Mouse (Mus musculus) limb, embryonic 13.5 days (tissue): ENCODE results near the gene Dhdds. TPM values are rescaled to one million over a fixed set of nuclear protein-coding genes. Genes with fewer than 3 reads are reported as not detected.

Experiments used
- ATAC-seq: fragments of 200-750 bp; cut with Nextera tagmentation; 2 replicates; pipeline ENCODE4 v1.8.0; 2017; ENCODE audit warnings: low read depth, moderate number of reproducible peaks, moderate TSS enrichment; ENCODE audit not compliant: low FRiP score
- H3K27ac ChIP-seq: fragments of 300-500 bp; sonication (generic); 2 replicates; pipeline ENCODE4 v1.5.1; 2015; ENCODE audit warnings: inconsistent platforms, mild to moderate bottlenecking, moderate library complexity
- H3K27me3 ChIP-seq: fragments of 300-500 bp; sonication (generic); 2 replicates; pipeline ENCODE4 v1.6.1; 2015; ENCODE audit warnings: mild to moderate bottlenecking, inconsistent platforms
- H3K36me3 ChIP-seq: fragments of 300-500 bp; sonication (generic); 2 replicates; pipeline ENCODE4 v1.6.1; 2015; ENCODE audit warnings: inconsistent platforms, mild to moderate bottlenecking, moderate library complexity
- H3K4me1 ChIP-seq: fragments of 300-500 bp; sonication (generic); 2 replicates; pipeline ENCODE4 v1.6.1; 2015; ENCODE audit warnings: inconsistent platforms
- H3K4me2 ChIP-seq: fragments of 300-500 bp; sonication (generic); replicated peaks from 2 replicates; pipeline ENCODE4 v1.6.1; 2015; ENCODE audit warnings: inconsistent platforms, mild to moderate bottlenecking, moderate library complexity
- H3K4me3 ChIP-seq: fragments of 300-500 bp; sonication (generic); 2 replicates; pipeline ENCODE4 v1.5.1; 2015; ENCODE audit warnings: moderate library complexity, mild to moderate bottlenecking, inconsistent platforms
- H3K9ac ChIP-seq: fragments of 300-500 bp; sonication (generic); 2 replicates; pipeline ENCODE4 v1.6.1; 2015; ENCODE audit warnings: mild to moderate bottlenecking, inconsistent platforms
- H3K9me3 ChIP-seq: fragments of 300-500 bp; sonication (generic); 2 replicates; pipeline ENCODE4 v1.6.1; 2016; ENCODE audit warnings: inconsistent platforms
- WGBS: fragments of 180-500 bp; shearing (Covaris S2); methylation state at CpG from one replicate; pipeline ENCODE4 v1.1.7; 2015; 5-methylcytosine and 5-hydroxymethylcytosine counted together
- polyA plus RNA-seq: library from polyadenylated mRNA; unstranded; fragments of >200 nt; fragmentation: Nextera tagmentation; extraction: Ambion mirVana; gene quantifications from 2 replicates; pipeline ENCODE4 v1.2.1, GENCODE M21; 2015

Gene Dhdds
- 45.1 and 45.6 TPM in 2 replicates for polyA plus RNA-seq

DNA sequence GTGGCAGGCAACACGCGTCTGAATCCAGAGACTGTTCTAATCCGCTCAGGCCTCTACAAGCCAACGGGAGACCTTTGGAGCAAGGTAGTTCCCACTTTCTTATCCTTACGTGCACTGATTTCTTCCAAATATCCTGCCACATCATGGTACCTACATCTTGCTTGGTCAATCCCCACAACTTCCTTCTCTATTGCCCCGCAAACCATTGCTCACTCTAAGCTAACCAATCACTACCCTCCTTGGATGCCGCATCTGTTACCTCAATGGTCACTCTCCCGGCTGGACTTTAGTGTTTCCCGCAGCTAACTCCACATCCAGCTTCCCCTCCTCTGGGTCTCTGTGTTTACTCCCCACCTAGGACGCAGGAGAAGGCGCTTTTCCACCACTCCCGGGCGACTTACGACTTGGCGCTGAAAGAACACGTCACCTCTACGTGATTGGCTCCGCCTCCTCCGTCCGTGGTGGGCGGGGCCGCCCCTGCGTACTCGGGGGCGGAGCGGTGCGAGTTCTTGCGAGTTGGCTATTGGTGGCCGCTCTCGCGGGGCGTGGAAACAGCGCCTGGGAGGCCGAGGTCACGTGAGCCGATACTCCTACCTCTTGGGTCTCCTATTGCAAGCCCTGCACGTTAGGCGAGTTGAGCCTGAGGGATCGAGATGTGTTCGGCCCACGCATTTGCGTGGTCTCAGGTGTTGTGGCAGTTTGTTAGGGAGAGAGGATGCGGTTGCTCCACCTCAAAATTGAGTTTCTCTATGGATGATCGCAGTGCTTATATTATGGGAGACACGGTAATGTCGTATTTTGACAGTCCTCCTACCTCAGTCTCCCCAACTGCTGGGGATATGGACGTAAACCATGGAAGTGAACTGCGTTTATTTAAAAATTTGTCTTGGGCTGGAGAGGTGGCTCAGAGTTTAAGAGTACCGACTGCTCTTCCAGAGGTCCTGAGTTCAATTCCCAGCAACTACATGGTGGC, at the start of gene Dhdds:
TSS of gene Dhdds (minus strand) at position 453 of the 973 bp plus-strand sequence.
- H3K9me3 ChIP-seq = no peaks in the 10 kb centered on the region
- H3K36me3 ChIP-seq = peaks cover 15% of the 10 kb centered on the region
- H3K27me3 ChIP-seq = no peaks in the 10 kb centered on the region
- peak within 1 kb of the TSS; percentile 80 for H3K9ac ChIP-seq
- peak within 1 kb of the TSS; percentile 67 for H3K4me3 ChIP-seq
- ATAC-seq = peak; percentile 98
- H3K4me2 ChIP-seq = peak within 1 kb of the TSS; percentile 85
- no peak within 1 kb of the TSS for H3K27ac ChIP-seq
- under 1% methylated on average over 49 of the region's 49 CpGs for WGBS
- H3K4me1 ChIP-seq = peaks cover 9% of the 10 kb centered on the region

DNA sequence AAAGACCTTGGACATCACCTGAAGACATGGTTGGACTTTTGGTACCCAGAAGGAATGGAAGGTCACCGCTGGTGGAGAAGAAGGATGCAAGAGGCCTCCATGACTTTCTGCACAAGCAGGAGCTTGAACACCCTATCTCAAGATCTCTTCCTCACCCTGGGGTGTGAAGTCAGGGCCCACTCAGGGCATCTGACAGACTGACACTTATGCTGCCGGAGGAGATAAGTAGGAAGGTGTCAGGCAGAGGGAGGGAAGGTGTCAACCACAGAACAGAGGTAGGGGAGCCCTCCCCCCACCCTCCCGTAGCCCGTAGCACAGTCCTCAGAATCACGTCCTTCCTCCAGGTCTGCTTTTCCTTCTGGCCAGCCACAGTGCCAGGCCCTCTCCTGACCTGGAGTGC, 46.9 kb upstream of the Dhdds start:
- no peak for ATAC-seq
- WGBS = 49% methylated on average over 5 of the region's 5 CpGs

DNA sequence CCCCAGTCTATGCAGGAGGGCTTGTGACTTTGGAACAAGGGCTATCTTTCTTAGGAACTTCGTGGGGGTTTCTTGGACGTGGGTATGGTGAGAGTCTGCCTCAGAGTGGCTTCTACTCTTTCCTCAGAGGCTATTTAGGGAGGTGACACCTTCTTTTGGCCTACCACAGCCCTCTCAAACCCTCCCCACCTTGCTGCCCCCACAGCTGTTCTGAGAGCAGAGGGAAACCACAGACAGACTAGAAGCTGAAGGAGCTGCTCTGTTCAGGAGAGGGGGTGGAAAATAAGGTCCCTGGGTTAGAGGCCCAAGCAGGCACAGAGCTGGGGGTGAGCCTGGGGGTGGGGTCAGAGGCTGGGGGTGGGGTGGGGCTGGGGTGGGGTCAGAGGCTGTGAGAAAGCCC, 42.3 kb upstream of the Dhdds start:
- Histone ChIP-seq H3K4me3 (no peak overlapping the region), H3K4me2 (no peak overlapping the region), H3K36me3 (no peaks in the 10 kb centered on the region), H3K27me3 (no peaks in the 10 kb centered on the region), H3K9ac (no peak overlapping the region), H3K9me3 (no peaks in the 10 kb centered on the region), H3K4me1 (peaks cover 8% of the 10 kb centered on the region), H3K27ac (no peak overlapping the region)
- ATAC-seq = no peak
- WGBS = 64% methylated on average over 2 of the region's 2 CpGs

More for the DNA sequence above, 46.9 kb upstream of the Dhdds start:
- Histone ChIP-seq H3K36me3 (no peaks in the 10 kb centered on the region), H3K9me3 (0 out of 2 replicates have a peak, but pooled peaks cover 6% of the 10 kb centered on the region), H3K27ac (no peak overlapping the region), H3K4me2 (no peak overlapping the region), H3K27me3 (no peaks in the 10 kb centered on the region), H3K9ac (no peak overlapping the region), H3K4me1 (peaks cover 3% of the 10 kb centered on the region), H3K4me3 (no peak overlapping the region)

DNA sequence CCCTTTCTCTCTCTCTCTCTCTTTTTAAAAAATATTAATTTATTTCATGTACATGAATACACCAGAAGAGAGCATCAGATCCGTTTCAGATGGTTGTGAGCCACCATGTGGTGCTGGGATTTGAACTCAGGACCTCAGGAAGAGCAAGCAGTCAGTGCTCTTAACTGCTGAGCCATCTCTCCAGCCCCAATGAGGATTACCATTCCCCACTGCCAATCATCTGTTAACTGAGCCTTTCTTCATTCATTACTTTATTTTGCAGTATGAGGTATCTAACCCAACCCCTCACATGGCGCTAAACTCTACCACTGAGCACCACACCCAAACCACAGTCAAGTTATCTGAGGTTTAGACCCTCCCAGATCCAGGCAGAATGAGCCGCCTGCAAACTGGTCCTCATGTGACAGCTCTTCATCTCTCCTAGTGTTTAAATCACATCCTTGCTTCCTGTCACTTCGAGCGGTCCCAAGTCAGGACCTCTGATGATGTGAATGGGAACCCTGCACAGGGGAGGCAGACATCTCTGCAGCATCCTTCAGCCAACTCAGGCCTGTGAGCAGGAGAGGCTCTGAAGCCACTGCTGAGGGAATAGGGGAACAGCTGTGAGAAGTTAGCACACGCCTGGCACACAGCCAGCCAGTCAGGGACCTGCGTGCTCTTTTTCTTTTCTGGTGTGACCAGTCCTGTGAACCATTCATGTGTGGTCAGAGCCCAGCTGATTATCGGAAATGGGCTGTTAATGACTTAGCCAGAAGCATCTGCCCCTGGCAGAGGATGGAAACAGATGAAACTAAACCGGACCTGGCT, 40.8 kb upstream of the Dhdds start:
- no peak for ATAC-seq
- Histone ChIP-seq H3K4me1 (peaks cover 8% of the 10 kb centered on the region), H3K27ac (no peak overlapping the region), H3K27me3 (no peaks in the 10 kb centered on the region), H3K9ac (peak overlapping the region; percentile 26; the same call in 1 of the 2 replicates), H3K4me2 (no peak overlapping the region), H3K36me3 (no peaks in the 10 kb centered on the region), H3K4me3 (no peak overlapping the region), H3K9me3 (no peaks in the 10 kb centered on the region)
- WGBS = 41% methylated on average over 9 of the region's 9 CpGs

DNA sequence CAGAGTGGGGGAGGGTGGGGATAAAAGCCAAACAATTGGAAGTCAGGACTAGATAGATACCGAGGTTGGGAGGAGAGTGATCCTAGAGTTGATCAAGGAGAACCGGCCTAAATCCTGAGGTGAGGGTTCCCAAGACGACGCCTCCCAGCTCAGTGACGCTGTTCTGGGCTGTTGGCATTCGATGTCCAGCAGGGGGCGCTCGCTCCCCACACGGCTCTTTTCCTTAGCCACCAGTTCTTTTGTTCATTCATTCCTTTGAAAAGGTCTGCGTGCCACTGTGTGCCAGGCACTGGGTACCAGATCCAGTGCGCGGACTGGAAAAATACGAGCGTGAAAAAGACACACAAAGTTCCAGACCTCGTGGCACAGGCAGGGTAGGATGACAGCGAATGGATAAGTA, 35.2 kb upstream of the Dhdds start:
- ATAC-seq = no peak

DNA sequence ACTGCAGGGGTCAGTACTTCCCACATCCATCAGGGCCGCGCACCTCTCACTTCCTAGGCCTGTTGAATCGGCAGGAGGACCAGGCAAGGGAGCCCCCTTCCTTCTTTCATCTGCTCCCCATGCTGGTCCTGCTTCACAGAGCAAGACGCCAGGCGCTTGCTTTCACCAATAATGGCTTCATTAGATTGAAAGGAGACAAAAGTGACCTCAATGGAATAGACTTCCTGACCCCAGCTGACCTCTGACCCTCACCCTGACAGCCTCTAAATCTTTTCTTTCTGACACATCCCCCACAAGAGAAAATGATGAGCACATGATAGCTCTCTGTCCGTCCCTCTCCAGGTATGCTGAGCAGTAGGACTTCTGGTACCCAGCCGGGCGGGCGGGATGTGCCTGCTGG, 25.1 kb upstream of the Dhdds start:
- no peak overlapping the region for H3K27ac ChIP-seq
- no peaks in the 10 kb centered on the region for H3K36me3 ChIP-seq
- no peak overlapping the region for H3K4me3 ChIP-seq
- no peak for ATAC-seq
- H3K9me3 ChIP-seq = peaks cover 6% of the 10 kb centered on the region
- H3K4me1 ChIP-seq = no peaks in the 10 kb centered on the region
- H3K9ac ChIP-seq = no peak overlapping the region
- H3K4me2 ChIP-seq = no peak overlapping the region
- WGBS = 52% methylated on average over 9 of the region's 9 CpGs
- no peaks in the 10 kb centered on the region for H3K27me3 ChIP-seq

More for the DNA sequence above, 35.2 kb upstream of the Dhdds start:
- no peak overlapping the region for H3K4me2 ChIP-seq
- WGBS = 4% methylated on average over 16 of the region's 16 CpGs
- H3K9me3 ChIP-seq = no peaks in the 10 kb centered on the region
- no peak overlapping the region for H3K4me3 ChIP-seq
- H3K4me1 ChIP-seq = no peaks in the 10 kb centered on the region
- peaks cover 3% of the 10 kb centered on the region; the same call in 1 of the 2 replicates for H3K27me3 ChIP-seq
- H3K36me3 ChIP-seq = no peaks in the 10 kb centered on the region
- H3K27ac ChIP-seq = no peak overlapping the region
- H3K9ac ChIP-seq = no peak overlapping the region

DNA sequence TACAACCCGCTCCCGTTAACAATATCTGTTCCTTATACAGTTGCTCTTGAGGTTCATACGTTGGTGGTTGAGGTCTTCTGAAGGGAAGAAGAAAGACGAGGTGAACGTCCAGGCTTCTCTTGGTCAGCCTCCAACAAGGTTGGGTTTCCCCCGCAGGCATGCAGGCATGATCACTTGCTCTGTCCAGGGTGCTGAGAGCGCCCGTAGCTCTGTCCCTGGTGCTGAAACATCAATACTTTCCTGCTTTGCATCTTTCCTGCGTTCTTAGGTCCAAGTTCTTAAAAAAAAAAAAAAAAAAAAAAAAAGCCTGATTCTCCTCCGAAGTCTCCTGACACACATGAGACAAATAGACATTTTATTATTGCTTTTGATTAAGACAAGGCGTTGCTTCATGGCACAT, 19.9 kb upstream of the Dhdds start:
- Histone ChIP-seq H3K4me2 (no peak overlapping the region), H3K36me3 (no peaks in the 10 kb centered on the region), H3K4me3 (no peak overlapping the region), H3K9me3 (no peaks in the 10 kb centered on the region), H3K27ac (no peak overlapping the region), H3K4me1 (peaks cover 28% of the 10 kb centered on the region), H3K9ac (no peak overlapping the region), H3K27me3 (peaks cover 49% of the 10 kb centered on the region)
- 3% methylated on average over 11 of the region's 11 CpGs for WGBS
- ATAC-seq = no peak

DNA sequence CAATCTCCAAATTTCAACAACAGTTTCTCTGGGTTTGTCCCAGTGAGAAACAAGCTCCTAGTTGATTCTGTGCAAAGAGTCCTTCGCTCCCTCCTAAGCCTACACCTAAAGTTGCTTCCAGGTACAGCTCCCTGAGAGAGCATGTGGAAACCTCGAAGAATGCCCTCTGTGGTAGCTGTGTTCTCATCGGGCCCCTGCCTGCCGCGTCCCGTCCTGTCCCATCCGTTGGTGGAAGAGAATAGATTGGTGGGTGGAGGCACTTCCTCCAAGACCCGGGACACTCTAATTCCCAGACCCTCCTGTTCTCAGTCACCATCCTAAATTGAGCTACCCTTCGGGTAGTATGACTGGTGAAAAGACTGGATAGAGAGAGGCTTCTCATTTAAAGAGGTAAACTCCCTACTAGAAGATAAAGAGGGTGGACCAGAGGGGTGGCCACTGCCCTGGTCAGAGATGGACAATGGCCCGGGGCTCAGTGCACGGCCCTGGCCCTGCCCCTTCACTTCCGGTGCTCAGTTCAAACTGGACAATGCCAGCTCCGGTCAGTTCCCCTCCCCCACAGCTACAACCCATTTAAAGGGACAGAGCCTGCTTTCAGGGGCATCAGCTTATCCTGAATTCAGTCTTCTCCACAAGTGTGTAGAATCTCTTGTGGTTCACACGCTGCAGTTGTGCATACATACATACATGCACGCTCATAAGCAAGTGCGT, 19.1 kb upstream of the Dhdds start:
- Histone ChIP-seq H3K9me3 (no peaks in the 10 kb centered on the region), H3K4me2 (no peak overlapping the region), H3K27me3 (peaks cover 51% of the 10 kb centered on the region), H3K4me3 (no peak overlapping the region), H3K9ac (no peak overlapping the region), H3K27ac (no peak overlapping the region), H3K4me1 (peaks cover 28% of the 10 kb centered on the region), H3K36me3 (no peaks in the 10 kb centered on the region)
- ATAC-seq = no peak; the same call in 1 of the 2 replicates
- 3% methylated on average over 16 of the region's 16 CpGs for WGBS

DNA sequence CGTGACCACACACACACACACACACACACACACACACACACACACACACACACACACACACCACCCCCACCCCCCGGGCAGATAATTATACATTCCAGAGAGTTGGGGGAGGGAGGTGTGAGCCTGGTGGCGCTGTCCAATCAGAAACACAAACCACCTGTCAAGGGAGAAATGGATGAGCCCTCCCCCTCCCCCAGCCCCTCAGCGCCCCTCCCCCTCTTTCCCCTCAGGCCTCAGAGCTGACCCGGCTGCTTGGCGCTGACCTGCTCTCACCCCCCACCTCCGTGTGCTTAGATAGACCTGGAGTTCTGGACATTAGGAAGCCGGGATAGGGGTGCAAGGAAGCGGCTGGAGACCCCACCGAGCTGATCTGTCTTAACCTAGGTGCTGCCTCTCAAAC, 18.5 kb upstream of the Dhdds start:
- H3K27me3 ChIP-seq = peaks cover 51% of the 10 kb centered on the region
- no peaks in the 10 kb centered on the region for H3K9me3 ChIP-seq
- H3K36me3 ChIP-seq = no peaks in the 10 kb centered on the region
- no peak overlapping the region for H3K4me3 ChIP-seq
- H3K4me2 ChIP-seq = no peak overlapping the region
- no peak overlapping the region for H3K27ac ChIP-seq
- H3K4me1 ChIP-seq = peaks cover 28% of the 10 kb centered on the region
- H3K9ac ChIP-seq = no peak overlapping the region
- 1% methylated on average over 8 of the region's 10 CpGs for WGBS
- ATAC-seq = no peak

DNA sequence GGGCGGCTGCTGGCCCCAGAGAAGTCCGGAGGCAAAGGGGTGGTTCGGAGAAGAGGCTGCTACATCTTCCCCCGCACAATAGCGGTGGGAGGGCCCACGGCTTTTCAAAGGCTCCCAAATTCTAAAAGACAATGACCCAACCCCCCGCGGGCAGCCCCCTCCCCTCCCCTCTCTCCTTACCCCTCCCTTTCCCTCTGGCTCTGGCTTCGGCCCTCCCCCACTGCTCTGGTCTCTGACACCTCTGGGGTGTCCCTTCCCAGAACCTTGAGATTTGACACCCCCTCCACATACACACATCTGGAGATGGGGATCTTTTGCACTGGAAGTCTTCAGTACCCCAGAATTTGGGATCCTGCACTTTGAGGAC, 18.0 kb upstream of the Dhdds start, which contains the start of gene Lin28a:
TSS of gene Lin28a (minus strand) at position 63 of the 367 bp plus-strand sequence.
- Histone ChIP-seq H3K27me3 (peaks cover 51% of the 10 kb centered on the region), H3K4me3 (peak within 1 kb of the TSS; percentile 29), H3K27ac (no peak within 1 kb of the TSS), H3K4me2 (peak within 1 kb of the TSS; percentile 60), H3K36me3 (no peaks in the 10 kb centered on the region), H3K9ac (no peak within 1 kb of the TSS), H3K9me3 (no peaks in the 10 kb centered on the region), H3K4me1 (peaks cover 28% of the 10 kb centered on the region)
- no peak for ATAC-seq
- 0% methylated on average over 7 of the region's 9 CpGs for WGBS

DNA sequence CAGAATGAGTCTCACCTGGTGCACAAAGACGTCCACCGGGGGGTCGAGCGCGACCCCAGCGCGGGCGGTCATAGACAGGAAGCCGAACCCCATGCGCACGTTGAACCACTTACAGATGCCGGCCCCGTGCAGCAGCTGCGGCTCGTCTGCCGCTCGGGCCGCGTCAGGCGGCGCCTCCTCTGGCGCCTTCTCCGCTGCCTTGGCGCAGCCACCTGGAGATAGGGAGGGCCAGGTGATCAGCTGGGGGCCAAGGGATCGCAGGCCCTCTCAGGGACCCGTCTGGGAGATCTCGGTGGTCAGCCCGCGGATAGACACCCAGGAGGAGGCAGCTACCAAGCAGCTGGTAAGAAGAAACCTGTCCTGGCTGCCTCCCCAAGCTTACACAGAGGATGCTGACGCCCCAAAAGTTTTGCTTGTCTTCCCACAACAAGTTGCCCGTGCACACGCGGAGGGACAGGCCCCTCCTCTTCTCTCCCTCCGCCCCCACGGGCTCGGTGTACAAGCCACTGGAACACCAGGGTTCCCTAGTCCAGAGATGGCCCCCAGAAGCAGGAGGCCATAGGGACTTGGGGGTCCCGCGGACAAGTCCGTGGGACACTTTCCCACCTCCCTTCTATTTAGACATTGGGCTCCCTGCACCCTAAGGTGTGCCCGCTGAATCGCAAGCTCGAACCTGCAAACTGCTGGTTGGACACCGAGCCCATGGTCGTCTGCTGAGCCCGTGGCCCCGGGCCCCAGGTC, 17.5 kb upstream of the Dhdds start:
- no peak for ATAC-seq
- Histone ChIP-seq H3K9ac (no peak overlapping the region), H3K36me3 (no peaks in the 10 kb centered on the region), H3K4me1 (peaks cover 28% of the 10 kb centered on the region), H3K4me3 (peak overlapping the region; percentile 29), H3K4me2 (peak overlapping the region; percentile 60), H3K27me3 (peaks cover 51% of the 10 kb centered on the region), H3K9me3 (no peaks in the 10 kb centered on the region), H3K27ac (no peak overlapping the region)
- WGBS = under 1% methylated on average over 46 of the region's 46 CpGs
